Mouse (Mus musculus) lung, postnatal 0 days (tissue): Measurements from ENCODE around the gene Ntn1. TPM values are rescaled to one million over a fixed set of nuclear protein-coding genes. Genes with fewer than 3 reads are reported as not detected.
A peak's percentile ranks its signal among the peaks of the same experiment; 100 is the strongest.

ENCODE experiments used
- ATAC-seq: fragments of 200-750 bp; cut with Nextera tagmentation; 2 replicates; pipeline ENCODE4 v1.8.0; 2017; ENCODE audit warnings: moderate library complexity
- DNase-seq: peaks from one replicate; pipeline ENCODE4 v3.0.0-alpha.2; 2016; ENCODE audit warnings: low spot score
- H3K27ac ChIP-seq: fragments of 300-500 bp; sonication (generic); 2 replicates; pipeline ENCODE4 v1.5.1; 2014; ENCODE audit warnings: antibody characterized with exemption, mild to moderate bottlenecking, low read length, mixed read lengths
- H3K27me3 ChIP-seq: fragments of 300-500 bp; sonication (generic); replicated peaks from 2 replicates; pipeline ENCODE4 v1.6.1; 2014; ENCODE audit warnings: low read length, mixed read lengths; ENCODE audit not compliant: insufficient read depth
- H3K36me3 ChIP-seq: fragments of 300-500 bp; sonication (generic); 2 replicates; pipeline ENCODE4 v1.6.1; 2014; ENCODE audit warnings: low read length, mixed read lengths; ENCODE audit not compliant: insufficient read depth
- H3K4me1 ChIP-seq: fragments of 300-500 bp; sonication (generic); 2 replicates; pipeline ENCODE4 v1.6.1; 2014; ENCODE audit warnings: antibody characterized with exemption, low read depth, low read length, mixed read lengths; ENCODE audit not compliant: insufficient read depth
- H3K4me2 ChIP-seq: fragments of 300-500 bp; sonication (generic); replicated peaks from 2 replicates; pipeline ENCODE4 v1.6.1; 2014; ENCODE audit warnings: low read depth, mild to moderate bottlenecking, low read length, moderate library complexity, mixed read lengths
- H3K4me3 ChIP-seq: fragments of 300-500 bp; sonication (generic); 2 replicates; pipeline ENCODE4 v1.5.1; 2014; ENCODE audit warnings: low read depth, low read length
- H3K9ac ChIP-seq: fragments of 300-500 bp; sonication (generic); replicated peaks from 2 replicates; pipeline ENCODE4 v1.6.1; 2014; ENCODE audit warnings: low read depth, mild to moderate bottlenecking
- H3K9me3 ChIP-seq: fragments of 300-500 bp; sonication (generic); 2 replicates; pipeline ENCODE4 v1.6.1; 2016; ENCODE audit warnings: low read length, mixed read lengths
- CTCF ChIP-seq: IDR thresholded peaks from 2 replicates; pipeline ENCODE4 v1.5.1; 2016; ENCODE audit warnings: antibody characterized with exemption, mild to moderate bottlenecking
- EP300 ChIP-seq: IDR thresholded peaks from 2 replicates; pipeline ENCODE4 v1.6.1; 2016; ENCODE audit warnings: antibody characterized with exemption, mild to moderate bottlenecking, control low read depth
- WGBS: fragments of 180-500 bp; shearing (Covaris S2); extraction: QIAGEN DNeasy Blood & Tissue Kit; methylation state at CpG from one replicate; pipeline ENCODE4 v1.1.7; 2014; 5-methylcytosine and 5-hydroxymethylcytosine counted together
- polyA plus RNA-seq: library from polyadenylated mRNA; unstranded; fragments of >200 nt; fragmentation: Nextera tagmentation; extraction: Ambion mirVana; gene quantifications from 2 replicates; pipeline ENCODE4 v1.2.1, GENCODE M21; 2015

Ntn1 gene
- polyA plus RNA-seq, 1 experiment from 2014 or later = 7.2 TPM

GRCm38 (mm10) chr11:68417001-68417400 is 16.4 kb upstream of the Ntn1 start:
- no peaks in the 10 kb centered on the region for H3K4me1 ChIP-seq
- 0 out of 2 replicates have a peak, but pooled peaks cover 3% of the 10 kb centered on the region for H3K9me3 ChIP-seq
- WGBS = 43% methylated on average over 3 of the region's 3 CpGs
- H3K9ac ChIP-seq = no peak overlapping the region
- no peak overlapping the region for H3K4me3 ChIP-seq
- H3K27me3 ChIP-seq = no peaks in the 10 kb centered on the region
- no peak overlapping the region for H3K27ac ChIP-seq
- TF ChIP-seq EP300 = no peak
- TF ChIP-seq CTCF = no peak
- ATAC-seq = no peak
- H3K36me3 ChIP-seq = no peaks in the 10 kb centered on the region
- H3K4me2 ChIP-seq = no peak overlapping the region
- DNase-seq = no peak

- Histone ChIP-seq H3K9me3 (no peaks in the 10 kb centered on the region), H3K36me3 (no peaks in the 10 kb centered on the region), H3K4me3 (no peak overlapping the region), H3K9ac (no peak overlapping the region), H3K4me2 (no peak overlapping the region), H3K27ac (no peak overlapping the region), H3K27me3 (no peaks in the 10 kb centered on the region), H3K4me1 (no peaks in the 10 kb centered on the region)
- ATAC-seq (peak; percentile 68), DNase-seq (peak; percentile 92)
- peak; percentile 93 for TF ChIP-seq CTCF
- TF ChIP-seq EP300 = no peak
- WGBS = 48% methylated on average over 2 of the region's 2 CpGs
These were observed 7.5 kb upstream of the Ntn1 start for GRCm38 (mm10) chr11:68408127-68408526.

DNA sequence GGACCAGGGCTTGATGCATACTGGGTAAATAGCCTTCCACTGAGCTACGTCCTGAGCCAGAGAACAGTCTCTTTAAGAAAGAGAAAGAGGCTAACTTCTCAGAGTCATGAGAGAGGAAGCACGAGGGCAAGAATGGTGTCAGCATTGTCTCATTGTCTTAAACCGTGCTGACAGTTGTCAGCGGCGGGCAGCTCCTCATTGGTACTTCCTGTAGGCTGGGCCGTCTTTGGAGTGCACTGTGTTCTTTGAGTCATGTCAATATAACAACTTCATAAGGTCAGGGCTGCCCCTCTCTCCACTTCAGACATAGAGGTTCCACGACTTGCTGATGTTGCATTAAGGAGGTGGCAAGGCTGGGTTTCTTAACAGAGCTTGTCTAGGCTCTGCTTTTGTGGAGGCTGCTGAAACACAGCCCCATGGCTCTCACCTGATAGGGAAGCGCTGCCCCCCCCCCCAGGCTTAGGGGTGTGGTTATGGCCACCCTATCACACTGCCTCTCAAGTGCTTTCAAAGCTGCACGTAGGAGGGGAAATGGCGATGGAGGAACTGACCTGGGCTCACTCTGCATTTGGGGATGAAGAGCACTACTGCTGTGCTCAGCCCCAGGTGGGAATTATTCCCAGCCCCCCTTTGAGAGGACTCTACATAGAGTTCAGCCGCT is 6.8 kb upstream of the Ntn1 start:
- Histone ChIP-seq H3K4me1 (no peaks in the 10 kb centered on the region), H3K27ac (no peak overlapping the region), H3K36me3 (no peaks in the 10 kb centered on the region), H3K4me3 (no peak overlapping the region), H3K9ac (no peak overlapping the region), H3K9me3 (no peaks in the 10 kb centered on the region), H3K4me2 (no peak overlapping the region), H3K27me3 (no peaks in the 10 kb centered on the region)
- DNase-seq (peak; percentile 29), ATAC-seq (peak; percentile 47; the same call in 1 of the 2 replicates)
- WGBS = 47% methylated on average over 11 of the region's 11 CpGs
- TF ChIP-seq CTCF (no peak), EP300 (no peak)

DNA sequence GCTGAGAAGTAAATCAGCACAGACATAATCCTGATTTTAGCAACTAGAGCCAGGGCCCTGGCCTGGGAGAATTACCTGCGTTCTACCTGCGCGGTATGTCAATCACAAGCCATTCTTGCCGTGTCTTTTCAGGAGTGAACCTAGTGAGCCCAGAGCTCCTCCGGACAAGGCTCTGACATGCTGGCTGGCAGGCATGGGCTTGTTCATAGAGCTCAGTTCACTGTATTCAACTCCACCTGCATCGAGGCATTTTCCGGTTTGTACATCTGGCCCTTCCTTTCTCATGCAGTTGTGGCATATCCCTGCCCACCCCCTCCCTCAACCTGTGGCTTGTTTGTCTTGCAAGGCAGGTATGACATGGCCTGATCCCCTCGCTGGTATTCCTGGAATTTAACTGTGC is 5.0 kb upstream of the Ntn1 start:
- H3K4me2 ChIP-seq = no peak overlapping the region
- WGBS = 78% methylated on average over 8 of the region's 8 CpGs
- no peak overlapping the region for H3K9ac ChIP-seq
- no peaks in the 10 kb centered on the region for H3K4me1 ChIP-seq
- no peak for DNase-seq
- no peak for ATAC-seq
- no peak overlapping the region for H3K27ac ChIP-seq
- no peaks in the 10 kb centered on the region for H3K9me3 ChIP-seq
- TF ChIP-seq CTCF (no peak), EP300 (no peak)
- H3K36me3 ChIP-seq = no peaks in the 10 kb centered on the region
- H3K4me3 ChIP-seq = no peak overlapping the region
- H3K27me3 ChIP-seq = peaks cover 6% of the 10 kb centered on the region; the same call in 1 of the 2 replicates

GRCm38 (mm10) chr11:68404185-68404584 is 3.6 kb upstream of the Ntn1 start:
- Histone ChIP-seq H3K9me3 (no peaks in the 10 kb centered on the region), H3K27me3 (peaks cover 14% of the 10 kb centered on the region; the same call in 1 of the 2 replicates), H3K9ac (no peak overlapping the region), H3K4me3 (no peak overlapping the region), H3K4me2 (no peak overlapping the region), H3K36me3 (no peaks in the 10 kb centered on the region), H3K27ac (no peak overlapping the region), H3K4me1 (no peaks in the 10 kb centered on the region)
- no peak for DNase-seq
- WGBS = 60% methylated on average over 4 of the region's 4 CpGs
- TF ChIP-seq CTCF (peak; percentile 62), EP300 (no peak)
- no peak for ATAC-seq

- H3K27me3 ChIP-seq = peaks cover 29% of the 10 kb centered on the region
- ATAC-seq (no peak), DNase-seq (no peak)
These were observed 805 bp upstream of the Ntn1 start for GRCm38 (mm10) chr11:68401428-68401827.

More at GRCm38 (mm10) chr11:68401428-68401827, 805 bp upstream of the Ntn1 start:
- Histone ChIP-seq H3K4me3 (no peak overlapping the region), H3K36me3 (no peaks in the 10 kb centered on the region), H3K9ac (no peak overlapping the region), H3K27ac (no peak overlapping the region), H3K4me2 (no peak overlapping the region), H3K9me3 (no peaks in the 10 kb centered on the region), H3K4me1 (no peaks in the 10 kb centered on the region)
- no peak for TF ChIP-seq CTCF
- no peak for TF ChIP-seq EP300
- 34% methylated on average over 5 of the region's 5 CpGs for WGBS
